Mouse (Mus musculus) heart, postnatal 0 days (tissue): ENCODE results near the gene Elac2.

Experiments used
- CTCF ChIP-seq: IDR thresholded peaks from 2 replicates; pipeline ENCODE4 v1.5.1; 2016; ENCODE audit warnings: antibody characterized with exemption, control low read depth, low read depth
- EP300 ChIP-seq: IDR thresholded peaks from 2 replicates; pipeline ENCODE4 v1.6.1; 2016; ENCODE audit warnings: antibody characterized with exemption, low read depth

- TF ChIP-seq CTCF (peak; percentile 93), EP300 (no peak)
These were observed 10.3 kb upstream of the Elac2 start for GRCm38 (mm10) chr11:64968507-64968906.
